Mouse (Mus musculus): ENCODE results near the gene Mcpt9.
"Not testable (repeated sequence)": the region's sequence is repeated elsewhere in the genome, so short reads cannot be mapped to it uniquely, and the experiment has no call there.

The Mcpt9 gene

DNA sequence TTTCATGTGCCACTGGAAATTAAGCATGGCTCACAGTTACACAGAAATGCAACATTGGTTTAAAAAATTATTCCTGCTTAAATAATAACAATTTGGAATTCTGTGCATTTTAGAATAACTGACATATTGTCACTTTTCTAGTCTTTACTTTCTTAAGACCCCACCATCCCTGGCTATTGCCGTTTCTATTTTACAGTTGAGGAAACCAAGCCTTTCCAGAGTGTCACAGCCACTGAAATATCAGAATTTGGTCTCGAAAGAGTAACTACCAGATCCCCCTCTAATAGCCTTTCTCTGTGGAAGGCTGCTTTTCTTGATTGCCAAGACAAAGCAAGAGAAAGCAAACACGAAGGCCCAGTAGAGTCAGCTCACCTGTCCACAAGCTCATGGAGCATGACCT is at the start of gene Mcpt9:
TSS of gene Mcpt9 (minus strand) at position 101 of the 400 bp plus-strand sequence.
- DNase-seq, result not testable (repeated sequence)

DNA sequence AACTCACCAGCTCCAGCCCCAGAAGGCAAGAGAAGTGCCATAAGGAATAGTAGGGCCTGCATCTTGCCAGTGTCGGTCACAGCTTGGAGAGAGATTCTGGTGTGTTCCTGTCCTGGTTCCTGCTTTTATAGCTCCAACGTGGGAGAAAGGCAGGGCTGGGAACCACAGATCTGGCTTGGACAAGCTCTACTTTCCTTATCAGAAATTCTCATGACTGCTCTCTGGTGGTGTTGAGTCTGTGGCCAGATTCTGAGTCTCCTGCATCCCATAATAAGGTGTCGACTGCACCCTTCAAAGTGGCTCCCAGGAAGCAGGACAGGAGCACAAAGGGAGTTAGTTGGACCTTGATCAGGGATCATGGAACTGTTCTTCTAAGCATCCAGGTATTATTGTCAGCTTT is 31.9 kb upstream of the Mcpt9 start, which contains the start of gene Mcpt4:
TSS of gene Mcpt4 (minus strand) at position 101 of the 400 bp plus-strand sequence.
- DNase-seq, result not testable (repeated sequence)

GRCm38 (mm10) chr14:56057722-56058121 is 27.4 kb upstream of the Mcpt9 start:
- no peak for DNase-seq

DNA sequence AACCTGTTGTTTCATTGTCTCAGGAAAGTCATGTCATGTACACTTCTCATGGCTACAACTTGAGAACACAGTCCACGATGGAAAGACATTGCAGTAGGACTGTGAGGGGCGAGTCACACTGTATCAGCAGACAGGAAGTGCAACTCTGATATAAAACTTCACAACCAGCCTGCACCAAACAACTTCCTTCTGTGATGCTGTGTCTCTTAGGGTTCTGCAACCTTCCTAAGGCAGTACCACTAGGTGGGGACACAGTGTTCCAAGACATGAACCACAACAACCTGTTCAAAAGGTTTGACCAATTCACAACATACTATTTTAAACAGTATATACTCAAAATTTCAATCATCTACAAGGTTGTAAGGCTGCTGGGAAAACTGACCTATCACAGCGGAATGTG is 25.1 kb upstream of the Mcpt9 start:
- DNase-seq, result no peak

DNA sequence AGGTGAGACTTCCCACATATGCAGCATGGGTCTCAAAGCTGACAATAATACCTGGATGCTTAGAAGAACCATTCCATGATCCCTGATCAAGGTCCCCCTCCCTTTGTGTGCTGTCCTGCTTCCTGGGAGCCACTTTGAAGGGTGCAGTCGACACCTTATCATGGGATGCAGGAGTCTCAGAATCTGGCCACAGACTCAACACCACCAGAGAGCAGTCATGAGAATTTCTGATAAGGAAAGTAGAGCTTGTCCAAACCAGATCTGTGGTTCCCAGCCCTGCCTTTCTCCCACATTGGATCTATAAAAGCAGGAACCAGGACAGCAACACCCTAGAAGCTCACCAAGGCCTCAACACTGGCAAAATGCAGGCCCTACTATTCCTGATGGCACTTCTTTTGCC is 11.5 kb upstream of the Mcpt9 start, which contains the start of gene Mcpt2:
TSS of gene Mcpt2 (plus strand) at position 250 of the 400 bp plus-strand sequence.
- not testable (repeated sequence) for DNase-seq

DNA sequence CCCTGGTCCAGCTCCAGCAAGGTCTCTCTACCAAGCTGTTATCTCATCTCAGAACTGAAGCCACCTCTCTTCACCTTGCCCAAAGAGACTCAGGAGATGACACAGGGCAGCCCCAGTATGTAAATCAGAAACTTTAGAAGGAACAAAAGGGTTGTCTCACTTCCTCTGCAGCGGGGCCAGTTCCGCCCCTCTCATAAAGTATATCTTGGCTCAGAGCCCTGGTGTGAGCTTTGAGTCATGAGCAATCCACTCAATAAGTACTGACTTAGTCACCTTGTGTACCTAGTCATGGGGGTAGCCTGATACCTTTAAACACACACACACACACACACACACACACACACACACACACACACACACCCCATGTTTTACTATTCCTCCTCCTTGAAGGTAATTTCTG is 4.1 kb upstream of the Mcpt9 start:
- no peak for DNase-seq

- not testable (repeated sequence) for DNase-seq
Measured at GRCm38 (mm10) chr14:56021305-56021704, 9.0 kb downstream of the Mcpt9 start.

GRCm38 (mm10) chr14:56019446-56019845 is 10.8 kb downstream of the Mcpt9 start:
- DNase-seq, result no peak

DNA sequence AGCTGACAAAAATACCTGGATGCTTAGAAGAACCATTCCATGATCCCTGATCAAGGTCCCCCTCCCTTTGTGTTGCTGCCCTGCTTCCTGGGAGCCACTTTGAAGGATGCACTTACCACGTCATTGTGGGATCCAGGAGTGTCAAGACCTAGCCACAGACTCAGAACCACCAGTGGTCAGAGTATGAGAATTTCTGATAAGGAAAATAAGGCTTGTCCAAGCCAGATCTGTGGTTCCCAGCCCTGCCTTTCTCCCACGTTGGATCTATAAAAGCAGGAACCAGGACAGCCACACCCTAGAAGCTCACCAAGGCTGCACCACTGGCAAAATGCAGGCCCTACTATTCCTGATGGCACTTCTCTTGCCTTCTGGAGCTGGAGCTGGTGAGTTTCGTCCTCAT is 12.6 kb downstream of the Mcpt9 start, which contains the start of gene Mcpt1:
TSS of gene Mcpt1 (plus strand) at position 301 of the 400 bp plus-strand sequence.
- not testable (repeated sequence) for DNase-seq

- no peak for DNase-seq
Measured at GRCm38 (mm10) chr14:56013924-56014323, 16.4 kb downstream of the Mcpt9 start.

GRCm38 (mm10) chr14:56013147-56013546 is 17.1 kb downstream of the Mcpt9 start:
- no peak for DNase-seq

DNA sequence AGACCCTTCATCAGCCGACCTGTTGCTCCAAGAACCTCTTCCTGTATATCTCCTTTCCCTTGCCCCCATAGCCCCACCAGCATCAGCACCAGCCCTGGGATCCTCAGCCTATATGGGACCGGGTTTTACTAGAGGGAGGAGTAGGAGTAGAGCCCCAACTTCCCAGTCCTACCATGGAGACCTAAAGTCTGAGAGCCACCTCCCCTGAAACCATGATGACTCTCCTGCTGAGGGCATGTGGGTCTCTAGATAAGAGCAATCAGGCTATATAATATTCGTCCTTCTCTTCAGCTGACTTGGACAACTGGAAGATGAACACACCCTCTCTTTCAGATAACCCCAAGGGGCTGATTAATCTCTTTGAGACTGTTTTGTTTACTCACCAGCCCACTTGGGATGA is 42.8 kb downstream of the Mcpt9 start:
- DNase-seq, result not testable (repeated sequence)
